Mouse (Mus musculus) lung, adult 2 months (tissue): ENCODE results near the gene Ksr2.
A peak's percentile ranks its signal among the peaks of the same experiment; 100 is the strongest.

Experiments
- CTCF ChIP-seq: fragments of 200-500 bp; IDR thresholded peaks from 2 replicates; pipeline ENCODE4 v1.5.1; 2011; ENCODE audit warnings: mild to moderate bottlenecking, low read length, control low read depth; ENCODE audit not compliant: insufficient read depth
- POLR2A ChIP-seq: fragments of 200-500 bp; IDR thresholded peaks from 2 replicates; pipeline ENCODE4 v1.6.1; 2011; ENCODE audit warnings: low read depth, mild to moderate bottlenecking, control low read depth, low read length, borderline replicate concordance; ENCODE audit errors: extremely low read depth

- TF ChIP-seq POLR2A: no peak
- TF ChIP-seq CTCF: 0 out of 2 replicates have a peak, but pooled peaks have one; percentile 13
These were observed 279.8 kb downstream of the Ksr2 start for GRCm38 (mm10) chr5:117693557-117693956.
